Mouse (Mus musculus) hindbrain, embryonic 12.5 days (tissue): ENCODE data around the gene Aldh1l1. TPM values are rescaled to one million over a fixed set of nuclear protein-coding genes. Genes with fewer than 3 reads are reported as not detected.

Experiments used
- ATAC-seq: fragments of 200-750 bp; cut with Nextera tagmentation; 2 replicates; pipeline ENCODE4 v1.8.0; 2017; ENCODE audit warnings: moderate TSS enrichment; ENCODE audit not compliant: low FRiP score
- H3K27ac ChIP-seq: fragments of 300-500 bp; sonication (generic); 2 replicates; pipeline ENCODE4 v1.5.1; 2016; ENCODE audit warnings: mild to moderate bottlenecking
- H3K27me3 ChIP-seq: fragments of 300-500 bp; sonication (generic); 2 replicates; pipeline ENCODE4 v1.6.1; 2016; ENCODE audit warnings: mild to moderate bottlenecking
- H3K36me3 ChIP-seq: fragments of 300-500 bp; sonication (generic); 2 replicates; pipeline ENCODE4 v1.6.1; 2016; ENCODE audit warnings: mild to moderate bottlenecking
- H3K4me1 ChIP-seq: fragments of 300-500 bp; sonication (generic); 2 replicates; pipeline ENCODE4 v1.6.1; 2016
- H3K4me2 ChIP-seq: fragments of 300-500 bp; sonication (generic); replicated peaks from 2 replicates; pipeline ENCODE4 v1.6.1; 2016; ENCODE audit warnings: mild to moderate bottlenecking
- H3K4me3 ChIP-seq: fragments of 300-500 bp; sonication (generic); 2 replicates; pipeline ENCODE4 v1.5.1; 2016; ENCODE audit warnings: mild to moderate bottlenecking
- H3K9ac ChIP-seq: fragments of 300-500 bp; sonication (generic); 2 replicates; pipeline ENCODE4 v1.6.1; 2016; ENCODE audit warnings: mild to moderate bottlenecking, moderate library complexity
- H3K9me3 ChIP-seq: fragments of 300-500 bp; sonication (generic); replicated peaks from 2 replicates; pipeline ENCODE4 v1.6.1; 2016; ENCODE audit warnings: mild to moderate bottlenecking
- WGBS: fragments of 180-500 bp; shearing (Covaris S2); methylation state at CpG from one replicate; pipeline ENCODE4 v1.1.7; 2016; 5-methylcytosine and 5-hydroxymethylcytosine counted together
- polyA plus RNA-seq: library from polyadenylated mRNA; unstranded; fragments of >200 nt; fragmentation: Nextera tagmentation; extraction: Ambion mirVana; gene quantifications from 2 replicates; pipeline ENCODE4 v1.2.1, GENCODE M21; 2016

The Aldh1l1 gene
- polyA plus RNA-seq, 1 experiment from 2014 or later = 19.4 TPM

DNA sequence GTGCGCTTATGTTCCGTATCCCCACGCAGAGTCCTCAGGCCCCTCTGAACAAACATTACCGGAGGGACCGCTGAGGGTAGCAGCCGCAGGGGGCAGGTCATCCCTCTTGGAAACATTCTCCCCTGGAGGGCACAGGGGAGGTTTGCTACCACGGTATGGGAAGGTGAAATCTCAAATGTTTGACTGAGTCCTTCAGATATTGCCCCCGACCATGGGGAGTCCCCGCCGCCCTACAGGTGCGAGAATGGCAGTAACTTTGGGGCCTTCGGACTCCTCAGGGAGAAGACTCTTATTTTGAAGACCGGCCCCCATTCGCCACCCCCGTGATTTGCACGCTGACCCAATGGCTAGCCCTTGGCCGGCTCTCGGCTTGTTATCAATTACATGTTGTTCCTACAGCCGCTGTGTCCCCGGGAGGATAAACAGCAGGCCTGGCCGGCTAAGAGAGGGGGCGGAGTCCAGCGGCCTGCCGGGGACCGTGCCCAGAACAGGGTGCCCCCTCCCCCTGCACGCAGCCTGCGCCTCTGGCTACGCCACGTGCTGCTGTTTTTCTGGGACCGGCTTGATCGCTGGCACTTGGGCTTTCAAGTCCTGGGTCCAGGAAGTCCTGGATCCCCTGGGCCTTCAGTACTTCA, 22.9 kb upstream of the Aldh1l1 start:
- H3K27ac ChIP-seq = no peak overlapping the region
- H3K4me3 ChIP-seq = peak overlapping the region; percentile 63
- 1% methylated on average over 31 of the region's 31 CpGs for WGBS
- no peaks in the 10 kb centered on the region for H3K9me3 ChIP-seq
- peak overlapping the region; percentile 100 for H3K4me2 ChIP-seq
- peaks cover 43% of the 10 kb centered on the region for H3K27me3 ChIP-seq
- H3K36me3 ChIP-seq = no peaks in the 10 kb centered on the region
- H3K9ac ChIP-seq = peak overlapping the region; percentile 71
- peak; percentile 76 for ATAC-seq
- H3K4me1 ChIP-seq = peaks cover 15% of the 10 kb centered on the region

DNA sequence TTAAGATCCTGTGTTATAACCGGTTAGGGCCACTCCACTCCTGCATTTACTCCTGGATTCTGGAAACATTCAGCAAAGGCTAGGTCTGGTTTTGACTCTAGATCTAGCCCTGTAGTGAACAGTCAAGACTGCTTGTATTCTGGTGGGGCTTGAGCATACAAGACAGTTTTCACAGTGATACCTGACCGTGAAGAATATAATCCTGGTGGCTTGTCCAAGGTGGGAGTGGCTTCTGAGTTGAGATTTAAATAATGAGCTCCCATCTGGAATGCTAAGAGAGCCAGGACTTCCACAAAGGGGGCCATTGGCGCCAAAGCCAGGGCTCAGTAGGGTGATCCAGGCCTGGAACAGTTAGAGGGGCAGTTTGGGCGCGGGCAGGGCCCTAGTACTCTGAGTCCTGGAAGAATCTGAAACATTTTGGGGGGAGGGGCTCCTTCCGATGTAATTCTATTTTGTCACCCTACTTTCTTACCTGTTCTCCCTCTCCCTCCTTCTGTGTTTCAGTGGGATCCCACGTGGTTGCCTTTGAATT, 22.3 kb upstream of the Aldh1l1 start:
- H3K9ac ChIP-seq = no peak overlapping the region
- 43% methylated on average over 7 of the region's 7 CpGs for WGBS
- H3K27me3 ChIP-seq = peaks cover 43% of the 10 kb centered on the region

GRCm38 (mm10) chr6:90465028-90465640, 21.1 kb upstream of the Aldh1l1 start:
- Histone ChIP-seq H3K27ac (no peak overlapping the region), H3K36me3 (no peaks in the 10 kb centered on the region), H3K4me3 (no peak overlapping the region), H3K27me3 (peaks cover 35% of the 10 kb centered on the region), H3K4me2 (no peak overlapping the region), H3K9me3 (no peaks in the 10 kb centered on the region), H3K9ac (no peak overlapping the region), H3K4me1 (peaks cover 15% of the 10 kb centered on the region)
- 92% methylated on average over 11 of the region's 11 CpGs for WGBS
- no peak for ATAC-seq

More for the DNA sequence above, 22.3 kb upstream of the Aldh1l1 start:
- Histone ChIP-seq H3K27ac (no peak overlapping the region), H3K4me2 (peak overlapping the region; percentile 100), H3K4me1 (peaks cover 15% of the 10 kb centered on the region), H3K9me3 (no peaks in the 10 kb centered on the region), H3K4me3 (peak overlapping the region; percentile 63), H3K36me3 (no peaks in the 10 kb centered on the region)
- ATAC-seq = no peak; the same call in 1 of the 2 replicates

- Histone ChIP-seq H3K27ac (no peak overlapping the region), H3K4me2 (no peak overlapping the region)
- WGBS = 82% methylated on average over 10 of the region's 10 CpGs
Observed at GRCm38 (mm10) chr6:90466079-90466478, 20.1 kb upstream of the Aldh1l1 start.

DNA sequence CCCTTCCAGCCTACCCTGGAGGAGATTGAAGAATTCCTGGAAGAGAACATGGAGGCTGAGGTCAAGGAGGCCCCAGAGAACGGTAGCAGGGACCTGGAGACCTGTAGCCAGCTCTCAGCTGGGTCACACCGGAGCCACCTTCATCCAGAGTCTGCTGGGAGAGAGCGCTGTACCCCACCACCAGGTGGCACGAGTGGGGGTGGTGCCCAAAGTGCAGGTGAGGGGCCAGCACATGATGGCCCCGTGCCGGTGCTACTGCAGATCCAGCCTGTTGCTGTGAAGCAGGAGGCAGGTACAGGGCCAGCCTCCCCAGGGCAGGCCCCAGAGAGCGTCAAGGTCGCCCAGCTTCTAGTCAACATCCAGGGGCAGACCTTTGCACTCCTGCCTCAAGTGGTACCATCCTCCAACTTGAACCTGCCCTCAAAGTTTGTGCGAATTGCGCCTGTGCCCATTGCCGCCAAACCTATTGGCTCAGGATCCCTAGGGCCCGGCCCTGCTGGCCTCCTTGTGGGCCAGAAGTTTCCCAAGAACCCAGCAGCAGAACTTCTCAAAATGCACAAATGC, 19.3 kb upstream of the Aldh1l1 start:
- ATAC-seq = no peak
- H3K9me3 ChIP-seq = no peaks in the 10 kb centered on the region
- WGBS = 88% methylated on average over 12 of the region's 12 CpGs

More at GRCm38 (mm10) chr6:90466079-90466478, 20.1 kb upstream of the Aldh1l1 start:
- peaks cover 20% of the 10 kb centered on the region for H3K4me1 ChIP-seq
- no peaks in the 10 kb centered on the region for H3K9me3 ChIP-seq
- ATAC-seq = no peak
- no peak overlapping the region for H3K4me3 ChIP-seq
- H3K9ac ChIP-seq = no peak overlapping the region
- H3K36me3 ChIP-seq = no peaks in the 10 kb centered on the region
- H3K27me3 ChIP-seq = peaks cover 26% of the 10 kb centered on the region

GRCm38 (mm10) chr6:90468216-90468615, 18.0 kb upstream of the Aldh1l1 start:
- Histone ChIP-seq H3K9me3 (no peaks in the 10 kb centered on the region), H3K4me1 (peaks cover 14% of the 10 kb centered on the region), H3K9ac (no peak overlapping the region), H3K4me2 (no peak overlapping the region), H3K4me3 (no peak overlapping the region), H3K36me3 (no peaks in the 10 kb centered on the region), H3K27ac (no peak overlapping the region), H3K27me3 (peaks cover 9% of the 10 kb centered on the region; the same call in 1 of the 2 replicates)
- ATAC-seq = no peak
- 89% methylated on average over 1 of the region's 1 CpGs for WGBS

More for the DNA sequence above, 19.3 kb upstream of the Aldh1l1 start:
- no peaks in the 10 kb centered on the region for H3K36me3 ChIP-seq
- peaks cover 17% of the 10 kb centered on the region for H3K27me3 ChIP-seq
- peaks cover 20% of the 10 kb centered on the region for H3K4me1 ChIP-seq
- no peak overlapping the region for H3K4me2 ChIP-seq
- H3K9ac ChIP-seq = no peak overlapping the region
- H3K4me3 ChIP-seq = no peak overlapping the region
- no peak overlapping the region for H3K27ac ChIP-seq

DNA sequence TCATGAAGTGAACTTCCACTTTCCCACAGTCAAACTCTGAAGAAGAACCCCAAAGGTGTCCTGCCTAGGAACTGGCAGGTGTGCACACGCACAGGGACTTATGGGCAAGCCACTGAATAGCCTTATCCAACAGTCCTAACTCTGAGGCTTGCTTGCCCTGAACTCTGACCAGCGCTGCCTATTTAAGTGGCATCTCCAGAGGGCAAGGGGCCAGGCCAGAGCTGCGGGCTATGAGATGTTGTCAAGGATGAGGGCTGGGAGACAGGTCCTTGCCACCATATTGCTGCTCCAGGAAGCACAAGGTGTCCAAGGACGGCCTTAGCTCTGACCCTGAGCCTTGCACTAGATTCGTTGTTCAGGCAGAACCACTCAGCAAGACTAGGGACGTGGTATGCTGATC, 17.2 kb upstream of the Aldh1l1 start:
- Histone ChIP-seq H3K9ac (no peak overlapping the region), H3K27ac (no peak overlapping the region), H3K36me3 (no peaks in the 10 kb centered on the region), H3K4me3 (no peak overlapping the region), H3K4me2 (no peak overlapping the region), H3K9me3 (no peaks in the 10 kb centered on the region), H3K27me3 (peaks cover 3% of the 10 kb centered on the region; the same call in 1 of the 2 replicates), H3K4me1 (peaks cover 6% of the 10 kb centered on the region)
- no peak for ATAC-seq
- 92% methylated on average over 6 of the region's 6 CpGs for WGBS

- WGBS = 88% methylated on average over 2 of the region's 2 CpGs
Observed at GRCm38 (mm10) chr6:90470255-90470654, 16.0 kb upstream of the Aldh1l1 start.

GRCm38 (mm10) chr6:90470947-90471541, 15.2 kb upstream of the Aldh1l1 start:
- Histone ChIP-seq H3K27ac (0 out of 2 replicates have a peak overlapping the region, but pooled peaks have one; percentile 44), H3K36me3 (no peaks in the 10 kb centered on the region), H3K4me3 (no peak overlapping the region), H3K4me2 (no peak overlapping the region), H3K27me3 (no peaks in the 10 kb centered on the region), H3K4me1 (0 out of 2 replicates have a peak, but pooled peaks cover 5% of the 10 kb centered on the region), H3K9ac (no peak overlapping the region), H3K9me3 (no peaks in the 10 kb centered on the region)
- ATAC-seq = no peak
- WGBS = 52% methylated on average over 12 of the region's 12 CpGs

More at GRCm38 (mm10) chr6:90470255-90470654, 16.0 kb upstream of the Aldh1l1 start:
- Histone ChIP-seq H3K9me3 (no peaks in the 10 kb centered on the region), H3K36me3 (no peaks in the 10 kb centered on the region), H3K4me2 (no peak overlapping the region), H3K27ac (no peak overlapping the region), H3K9ac (no peak overlapping the region), H3K27me3 (no peaks in the 10 kb centered on the region), H3K4me3 (no peak overlapping the region), H3K4me1 (0 out of 2 replicates have a peak, but pooled peaks cover 5% of the 10 kb centered on the region)
- no peak for ATAC-seq

GRCm38 (mm10) chr6:90472079-90472478, 14.1 kb upstream of the Aldh1l1 start:
- ATAC-seq = no peak
- H3K4me3 ChIP-seq = no peak overlapping the region
- H3K36me3 ChIP-seq = no peaks in the 10 kb centered on the region
- no peak overlapping the region for H3K27ac ChIP-seq
- no peak overlapping the region for H3K4me2 ChIP-seq
- 78% methylated on average over 4 of the region's 4 CpGs for WGBS
- no peaks in the 10 kb centered on the region for H3K9me3 ChIP-seq
- H3K9ac ChIP-seq = no peak overlapping the region
- peaks cover 6% of the 10 kb centered on the region; the same call in 1 of the 2 replicates for H3K4me1 ChIP-seq
- no peaks in the 10 kb centered on the region for H3K27me3 ChIP-seq

DNA sequence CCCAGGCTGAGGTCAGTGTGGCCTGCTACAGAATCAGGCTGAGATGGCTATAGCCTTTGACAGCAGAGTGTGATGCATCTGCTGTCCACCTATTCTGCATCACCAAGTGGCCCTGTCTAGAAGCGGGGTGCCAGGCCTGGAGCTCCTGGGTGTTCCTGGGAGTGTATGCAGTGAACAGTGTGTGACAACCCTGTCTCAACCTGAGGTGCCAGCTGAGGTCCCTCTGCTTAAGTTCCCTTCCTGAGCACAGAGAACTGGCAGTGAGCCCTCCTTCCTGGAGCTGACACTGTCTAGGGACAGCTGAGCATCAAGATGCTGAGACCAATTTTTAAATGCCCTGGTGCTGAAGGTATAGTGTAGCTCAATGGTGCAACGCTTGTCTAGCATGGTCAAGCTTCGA, 13.5 kb upstream of the Aldh1l1 start:
- 88% methylated on average over 3 of the region's 3 CpGs for WGBS
- no peaks in the 10 kb centered on the region for H3K27me3 ChIP-seq
- no peak overlapping the region for H3K4me3 ChIP-seq
- no peak overlapping the region for H3K4me2 ChIP-seq
- no peak overlapping the region for H3K27ac ChIP-seq
- no peak overlapping the region for H3K9ac ChIP-seq
- H3K9me3 ChIP-seq = no peaks in the 10 kb centered on the region
- no peak for ATAC-seq
- H3K4me1 ChIP-seq = peaks cover 7% of the 10 kb centered on the region; the same call in 1 of the 2 replicates
- no peaks in the 10 kb centered on the region for H3K36me3 ChIP-seq
